Mouse (Mus musculus) thymus, adult 2 months (tissue): Measurements from ENCODE around the gene Mapkapk2. TPM values are rescaled to one million over a fixed set of nuclear protein-coding genes. Genes with fewer than 3 reads are reported as not detected.

ENCODE experiments used
- DNase-seq: peaks from one replicate; pipeline ENCODE4 v3.0.0; 2021
- H3K27ac ChIP-seq: fragments of 200-500 bp; 2 replicates; pipeline ENCODE4 v1.5.1; 2012; ENCODE audit warnings: low read length, control low read depth; ENCODE audit not compliant: control insufficient read depth, insufficient read depth
- H3K27me3 ChIP-seq: fragments of 200-500 bp; 2 replicates; pipeline ENCODE4 v1.6.1; 2012; ENCODE audit warnings: mild to moderate bottlenecking, low read length, moderate library complexity, mixed read lengths; ENCODE audit not compliant: control insufficient read depth, insufficient read depth
- H3K36me3 ChIP-seq: fragments of 200-500 bp; 2 replicates; pipeline ENCODE4 v1.6.1; 2012; ENCODE audit warnings: mild to moderate bottlenecking, low read length, moderate library complexity; ENCODE audit not compliant: control insufficient read depth, insufficient read depth
- H3K4me1 ChIP-seq: fragments of 200-500 bp; replicated peaks from 2 replicates; pipeline ENCODE4 v1.6.1; 2012; ENCODE audit warnings: low read length; ENCODE audit not compliant: control insufficient read depth, insufficient read depth
- H3K4me3 ChIP-seq: fragments of 200-500 bp; 2 replicates; pipeline ENCODE4 v1.5.1; 2012; ENCODE audit warnings: mild to moderate bottlenecking, low read length, control low read depth, moderate library complexity; ENCODE audit not compliant: control insufficient read depth, insufficient read depth
- CTCF ChIP-seq: fragments of 200-500 bp; IDR thresholded peaks from 2 replicates; pipeline ENCODE4 v1.5.1; 2012; ENCODE audit warnings: mild to moderate bottlenecking, control low read depth, low read length, moderate library complexity, borderline replicate concordance; ENCODE audit not compliant: control insufficient read depth, poor library complexity, insufficient read depth; ENCODE audit errors: extremely low read depth
- POLR2A ChIP-seq: fragments of 200-500 bp; IDR thresholded peaks from 2 replicates; pipeline ENCODE4 v1.6.1; 2012; ENCODE audit warnings: mild to moderate bottlenecking, low read length, control low read depth, moderate library complexity; ENCODE audit not compliant: control insufficient read depth, poor library complexity, insufficient read depth; ENCODE audit errors: extremely low read depth
- WGBS: fragments of 180-500 bp; shearing (Covaris S2); methylation state at CpG from one replicate; pipeline ENCODE4 v1.1.7; 2018; 5-methylcytosine and 5-hydroxymethylcytosine counted together
- polyA plus RNA-seq: library from polyadenylated mRNA; depleted of rRNA; stranded (reverse); fragments of >200 nt; gene quantifications from 2 replicates; pipeline ENCODE4 v1.2.3, GENCODE M21; 2012

The Mapkapk2 gene
- polyA plus RNA-seq, 1 experiment, result 69.6 TPM

- TF ChIP-seq POLR2A, result no peak
- TF ChIP-seq CTCF, result no peak
- Histone ChIP-seq H3K27ac (peak overlapping the region; percentile 5; the same call in 1 of the 2 replicates), H3K4me3 (peak overlapping the region; percentile 84), H3K36me3 (no peaks in the 10 kb centered on the region), H3K4me1 (peaks cover 17% of the 10 kb centered on the region), H3K27me3 (no peaks in the 10 kb centered on the region)
- 7% methylated on average over 9 of the region's 9 CpGs for WGBS
- no peak for DNase-seq
These were observed 1.4 kb downstream of the Mapkapk2 start for GRCm38 (mm10) chr1:131096132-131096695.

- H3K27me3 ChIP-seq, result no peaks in the 10 kb centered on the region
- H3K4me1 ChIP-seq, result peaks cover 18% of the 10 kb centered on the region
- no peak for DNase-seq
- 19% methylated on average over 8 of the region's 8 CpGs for WGBS
- no peak overlapping the region for H3K27ac ChIP-seq
- no peak overlapping the region for H3K4me3 ChIP-seq
- no peaks in the 10 kb centered on the region for H3K36me3 ChIP-seq
- TF ChIP-seq CTCF (no peak), POLR2A (no peak)
These were observed 2.1 kb downstream of the Mapkapk2 start for GRCm38 (mm10) chr1:131095574-131095973.

- peaks cover 30% of the 10 kb centered on the region for H3K4me1 ChIP-seq
- WGBS, result 96% methylated on average over 8 of the region's 8 CpGs
- no peak for DNase-seq
- no peaks in the 10 kb centered on the region for H3K27me3 ChIP-seq
- no peaks in the 10 kb centered on the region for H3K36me3 ChIP-seq
- no peak for TF ChIP-seq CTCF
- no peak for TF ChIP-seq POLR2A
- no peak overlapping the region for H3K27ac ChIP-seq
- no peak overlapping the region for H3K4me3 ChIP-seq
These were observed 3.7 kb downstream of the Mapkapk2 start for GRCm38 (mm10) chr1:131093889-131094288.

GRCm38 (mm10) chr1:131092846-131093245, 4.8 kb downstream of the Mapkapk2 start:
- Histone ChIP-seq H3K36me3 (no peaks in the 10 kb centered on the region), H3K27me3 (no peaks in the 10 kb centered on the region), H3K27ac (no peak overlapping the region), H3K4me1 (peaks cover 28% of the 10 kb centered on the region), H3K4me3 (no peak overlapping the region)
- no peak for DNase-seq
- WGBS, result 100% methylated on average over 3 of the region's 3 CpGs
- TF ChIP-seq POLR2A (no peak), CTCF (no peak)

GRCm38 (mm10) chr1:131092173-131092572, 5.5 kb downstream of the Mapkapk2 start:
- DNase-seq, result no peak
- no peaks in the 10 kb centered on the region for H3K36me3 ChIP-seq
- no peak overlapping the region for H3K4me3 ChIP-seq
- H3K4me1 ChIP-seq, result peaks cover 27% of the 10 kb centered on the region
- no peak overlapping the region for H3K27ac ChIP-seq
- TF ChIP-seq CTCF, result no peak
- TF ChIP-seq POLR2A, result no peak
- no peaks in the 10 kb centered on the region for H3K27me3 ChIP-seq
- 45% methylated on average over 3 of the region's 3 CpGs for WGBS

- 94% methylated on average over 3 of the region's 3 CpGs for WGBS
- H3K27ac ChIP-seq, result no peak overlapping the region
- no peak overlapping the region for H3K4me3 ChIP-seq
- H3K36me3 ChIP-seq, result no peaks in the 10 kb centered on the region
- DNase-seq, result no peak
- H3K4me1 ChIP-seq, result peaks cover 27% of the 10 kb centered on the region
- no peak for TF ChIP-seq POLR2A
- no peak for TF ChIP-seq CTCF
- no peaks in the 10 kb centered on the region for H3K27me3 ChIP-seq
These were observed 6.1 kb downstream of the Mapkapk2 start for GRCm38 (mm10) chr1:131091481-131091880.

- TF ChIP-seq POLR2A (no peak), CTCF (no peak)
- no peaks in the 10 kb centered on the region for H3K36me3 ChIP-seq
- no peak overlapping the region for H3K27ac ChIP-seq
- DNase-seq, result no peak
- no peak overlapping the region for H3K4me3 ChIP-seq
- H3K4me1 ChIP-seq, result peaks cover 25% of the 10 kb centered on the region
- 92% methylated on average over 4 of the region's 4 CpGs for whole genome bisulfite sequencing
- H3K27me3 ChIP-seq, result no peaks in the 10 kb centered on the region
These were observed 6.7 kb downstream of the Mapkapk2 start for GRCm38 (mm10) chr1:131090877-131091276.
